Mouse (Mus musculus): ENCODE measurements at regions not wholly inside any gene's neighbourhood (a gene's known extent, or its start where the extent isn't known, plus 50 kb on each side); places are given as distances from the start of the nearest gene placed in this dataset.

GRCm38 (mm10) chr4:33687434-33687833 lies 237.0 kb upstream of the Cnr1 start:
- no peaks in the 10 kb centered on the region for H3K9me3 ChIP-seq (ENCODE audit: control insufficient read depth, low read length)
- DNase-seq (ENCODE audit: low spot score) (no peak), ATAC-seq (replicated peaks; ENCODE audit: low FRiP score, low TSS enrichment, low read depth) (no peak)
- H3K4me1 ChIP-seq (replicated peaks; ENCODE audit: control insufficient read depth, insufficient read depth, low read length) = no peaks in the 10 kb centered on the region
- H3K27ac ChIP-seq (ENCODE audit: low read depth) = no peak overlapping the region
- WGBS = 82% methylated on average over 7 of the region's 7 CpGs
- H3K36me3 ChIP-seq (ENCODE audit: control insufficient read depth, insufficient read depth, low read length) = no peaks in the 10 kb centered on the region
- H3K4me3 ChIP-seq (ENCODE audit: low read depth, low read length) = no peak overlapping the region
- no peaks in the 10 kb centered on the region for H3K27me3 ChIP-seq (replicated peaks; ENCODE audit: control insufficient read depth, insufficient read depth, low read length)
- H3K9ac ChIP-seq (ENCODE audit: low read length) = no peak overlapping the region
- no peak overlapping the region for H3K4me2 ChIP-seq (ENCODE audit: low read length)

- DNase-seq (ENCODE audit: low spot score) = no peak
- Histone ChIP-seq H3K27ac (ENCODE audit: low read depth) (no peak overlapping the region), H3K36me3 (ENCODE audit: control insufficient read depth, insufficient read depth, low read length) (no peaks in the 10 kb centered on the region), H3K9ac (ENCODE audit: low read length) (no peak overlapping the region), H3K4me1 (replicated peaks; ENCODE audit: control insufficient read depth, insufficient read depth, low read length) (no peaks in the 10 kb centered on the region), H3K9me3 (ENCODE audit: control insufficient read depth, low read length) (no peaks in the 10 kb centered on the region), H3K4me2 (ENCODE audit: low read length) (no peak overlapping the region), H3K4me3 (ENCODE audit: low read depth, low read length) (no peak overlapping the region), H3K27me3 (replicated peaks; ENCODE audit: control insufficient read depth, insufficient read depth, low read length) (no peaks in the 10 kb centered on the region)
- 86% methylated on average over 4 of the region's 4 CpGs for WGBS
- no peak for ATAC-seq (replicated peaks; ENCODE audit: low FRiP score, low TSS enrichment, low read depth)
Observed at GRCm38 (mm10) chr4:33693441-33693840, 231.0 kb upstream of the Cnr1 start.

GRCm38 (mm10) chr4:33696969-33697368 lies 227.4 kb upstream of the Cnr1 start:
- H3K4me3 ChIP-seq (ENCODE audit: low read depth, low read length) = no peak overlapping the region
- H3K27me3 ChIP-seq (replicated peaks; ENCODE audit: control insufficient read depth, insufficient read depth, low read length) = no peaks in the 10 kb centered on the region
- H3K27ac ChIP-seq (ENCODE audit: low read depth) = no peak overlapping the region
- ATAC-seq (replicated peaks; ENCODE audit: low FRiP score, low TSS enrichment, low read depth) (no peak), DNase-seq (ENCODE audit: low spot score) (no peak)
- no peak overlapping the region for H3K9ac ChIP-seq (ENCODE audit: low read length)
- H3K36me3 ChIP-seq (ENCODE audit: control insufficient read depth, insufficient read depth, low read length) = no peaks in the 10 kb centered on the region
- H3K9me3 ChIP-seq (ENCODE audit: control insufficient read depth, low read length) = no peaks in the 10 kb centered on the region
- H3K4me2 ChIP-seq (ENCODE audit: low read length) = no peak overlapping the region
- WGBS = 86% methylated on average over 8 of the region's 8 CpGs
- H3K4me1 ChIP-seq (replicated peaks; ENCODE audit: control insufficient read depth, insufficient read depth, low read length) = no peaks in the 10 kb centered on the region

GRCm38 (mm10) chr4:33702028-33702666 lies 222.2 kb upstream of the Cnr1 start:
- no peak overlapping the region for H3K4me3 ChIP-seq (ENCODE audit: low read depth, low read length)
- ATAC-seq (replicated peaks; ENCODE audit: low FRiP score, low TSS enrichment, low read depth) = no peak
- no peaks in the 10 kb centered on the region for H3K27me3 ChIP-seq (replicated peaks; ENCODE audit: control insufficient read depth, insufficient read depth, low read length)
- 85% methylated on average over 7 of the region's 7 CpGs for WGBS
- H3K4me2 ChIP-seq (ENCODE audit: low read length) = no peak overlapping the region
- no peaks in the 10 kb centered on the region for H3K36me3 ChIP-seq (ENCODE audit: control insufficient read depth, insufficient read depth, low read length)
- no peak overlapping the region for H3K9ac ChIP-seq (ENCODE audit: low read length)
- no peak overlapping the region for H3K27ac ChIP-seq (ENCODE audit: low read depth)
- no peaks in the 10 kb centered on the region for H3K4me1 ChIP-seq (replicated peaks; ENCODE audit: control insufficient read depth, insufficient read depth, low read length)
- DNase-seq (ENCODE audit: low spot score) = no peak
- 0 out of 2 replicates have a peak, but pooled peaks cover 7% of the 10 kb centered on the region for H3K9me3 ChIP-seq (ENCODE audit: control insufficient read depth, low read length)

- WGBS = 93% methylated on average over 6 of the region's 6 CpGs
- Histone ChIP-seq H3K4me1 (replicated peaks; ENCODE audit: control insufficient read depth, insufficient read depth, low read length) (no peaks in the 10 kb centered on the region), H3K4me3 (ENCODE audit: low read depth, low read length) (no peak overlapping the region), H3K4me2 (ENCODE audit: low read length) (no peak overlapping the region), H3K9me3 (ENCODE audit: control insufficient read depth, low read length) (0 out of 2 replicates have a peak, but pooled peaks cover 7% of the 10 kb centered on the region), H3K27me3 (replicated peaks; ENCODE audit: control insufficient read depth, insufficient read depth, low read length) (no peaks in the 10 kb centered on the region), H3K9ac (ENCODE audit: low read length) (no peak overlapping the region), H3K27ac (ENCODE audit: low read depth) (no peak overlapping the region), H3K36me3 (ENCODE audit: control insufficient read depth, insufficient read depth, low read length) (no peaks in the 10 kb centered on the region)
- DNase-seq (ENCODE audit: low spot score) (no peak), ATAC-seq (replicated peaks; ENCODE audit: low FRiP score, low TSS enrichment, low read depth) (no peak)
Observed at GRCm38 (mm10) chr4:33705722-33706121, 218.7 kb upstream of the Cnr1 start.

GRCm38 (mm10) chr4:33706785-33707184 lies 217.6 kb upstream of the Cnr1 start:
- Histone ChIP-seq H3K4me3 (ENCODE audit: low read depth, low read length) (no peak overlapping the region), H3K36me3 (ENCODE audit: control insufficient read depth, insufficient read depth, low read length) (no peaks in the 10 kb centered on the region), H3K27ac (ENCODE audit: low read depth) (no peak overlapping the region), H3K9me3 (ENCODE audit: control insufficient read depth, low read length) (0 out of 2 replicates have a peak, but pooled peaks cover 7% of the 10 kb centered on the region), H3K9ac (ENCODE audit: low read length) (no peak overlapping the region), H3K4me1 (replicated peaks; ENCODE audit: control insufficient read depth, insufficient read depth, low read length) (no peaks in the 10 kb centered on the region), H3K4me2 (ENCODE audit: low read length) (no peak overlapping the region), H3K27me3 (replicated peaks; ENCODE audit: control insufficient read depth, insufficient read depth, low read length) (no peaks in the 10 kb centered on the region)
- ATAC-seq (replicated peaks; ENCODE audit: low FRiP score, low TSS enrichment, low read depth) (no peak), DNase-seq (ENCODE audit: low spot score) (no peak)
- 59% methylated on average over 10 of the region's 10 CpGs for WGBS

- no peak overlapping the region for H3K4me2 ChIP-seq (ENCODE audit: low read length)
- H3K4me1 ChIP-seq (replicated peaks; ENCODE audit: control insufficient read depth, insufficient read depth, low read length) = no peaks in the 10 kb centered on the region
- no peak overlapping the region for H3K4me3 ChIP-seq (ENCODE audit: low read depth, low read length)
- DNase-seq (ENCODE audit: low spot score) (no peak), ATAC-seq (replicated peaks; ENCODE audit: low FRiP score, low TSS enrichment, low read depth) (no peak)
- H3K27ac ChIP-seq (ENCODE audit: low read depth) = no peak overlapping the region
- WGBS = 53% methylated on average over 20 of the region's 20 CpGs
- H3K9me3 ChIP-seq (ENCODE audit: control insufficient read depth, low read length) = no peaks in the 10 kb centered on the region
- H3K9ac ChIP-seq (ENCODE audit: low read length) = no peak overlapping the region
- H3K36me3 ChIP-seq (ENCODE audit: control insufficient read depth, insufficient read depth, low read length) = no peaks in the 10 kb centered on the region
- H3K27me3 ChIP-seq (replicated peaks; ENCODE audit: control insufficient read depth, insufficient read depth, low read length) = no peaks in the 10 kb centered on the region
Observed at GRCm38 (mm10) chr4:33716475-33717117, 207.8 kb upstream of the Cnr1 start.

GRCm38 (mm10) chr4:33720972-33721371 lies 203.4 kb upstream of the Cnr1 start:
- Histone ChIP-seq H3K9ac (ENCODE audit: low read length) (no peak overlapping the region), H3K4me3 (ENCODE audit: low read depth, low read length) (no peak overlapping the region), H3K4me2 (ENCODE audit: low read length) (no peak overlapping the region), H3K4me1 (replicated peaks; ENCODE audit: control insufficient read depth, insufficient read depth, low read length) (no peaks in the 10 kb centered on the region), H3K27ac (ENCODE audit: low read depth) (no peak overlapping the region), H3K36me3 (ENCODE audit: control insufficient read depth, insufficient read depth, low read length) (no peaks in the 10 kb centered on the region), H3K9me3 (ENCODE audit: control insufficient read depth, low read length) (0 out of 2 replicates have a peak, but pooled peaks cover 3% of the 10 kb centered on the region), H3K27me3 (replicated peaks; ENCODE audit: control insufficient read depth, insufficient read depth, low read length) (no peaks in the 10 kb centered on the region)
- WGBS = 96% methylated on average over 10 of the region's 10 CpGs
- ATAC-seq (replicated peaks; ENCODE audit: low FRiP score, low TSS enrichment, low read depth) = no peak
- no peak for DNase-seq (ENCODE audit: low spot score)

- Histone ChIP-seq H3K4me2 (ENCODE audit: low read length) (no peak overlapping the region), H3K27me3 (replicated peaks; ENCODE audit: control insufficient read depth, insufficient read depth, low read length) (no peaks in the 10 kb centered on the region), H3K9me3 (ENCODE audit: control insufficient read depth, low read length) (0 out of 2 replicates have a peak, but pooled peaks cover 3% of the 10 kb centered on the region), H3K4me1 (replicated peaks; ENCODE audit: control insufficient read depth, insufficient read depth, low read length) (no peaks in the 10 kb centered on the region), H3K36me3 (ENCODE audit: control insufficient read depth, insufficient read depth, low read length) (no peaks in the 10 kb centered on the region), H3K4me3 (ENCODE audit: low read depth, low read length) (no peak overlapping the region), H3K9ac (ENCODE audit: low read length) (no peak overlapping the region), H3K27ac (ENCODE audit: low read depth) (no peak overlapping the region)
- DNase-seq (ENCODE audit: low spot score) = no peak
- no peak for ATAC-seq (replicated peaks; ENCODE audit: low FRiP score, low TSS enrichment, low read depth)
- WGBS = 87% methylated on average over 4 of the region's 4 CpGs
Observed at GRCm38 (mm10) chr4:33721971-33722370, 202.4 kb upstream of the Cnr1 start.

Measured in intestine, embryonic 14.5 days (tissue).